Mouse (Mus musculus): ENCODE measurements around the gene Marcksl1. TPM values are rescaled to one million over a fixed set of nuclear protein-coding genes. Genes with fewer than 3 reads are reported as not detected.
A peak's percentile ranks its signal among the peaks of the same experiment; 100 is the strongest.

Marcksl1 gene
- total and polyA plus RNA-seq, 2 experiments from 2014 or later, result 1,438 to 1,620 TPM

DNA sequence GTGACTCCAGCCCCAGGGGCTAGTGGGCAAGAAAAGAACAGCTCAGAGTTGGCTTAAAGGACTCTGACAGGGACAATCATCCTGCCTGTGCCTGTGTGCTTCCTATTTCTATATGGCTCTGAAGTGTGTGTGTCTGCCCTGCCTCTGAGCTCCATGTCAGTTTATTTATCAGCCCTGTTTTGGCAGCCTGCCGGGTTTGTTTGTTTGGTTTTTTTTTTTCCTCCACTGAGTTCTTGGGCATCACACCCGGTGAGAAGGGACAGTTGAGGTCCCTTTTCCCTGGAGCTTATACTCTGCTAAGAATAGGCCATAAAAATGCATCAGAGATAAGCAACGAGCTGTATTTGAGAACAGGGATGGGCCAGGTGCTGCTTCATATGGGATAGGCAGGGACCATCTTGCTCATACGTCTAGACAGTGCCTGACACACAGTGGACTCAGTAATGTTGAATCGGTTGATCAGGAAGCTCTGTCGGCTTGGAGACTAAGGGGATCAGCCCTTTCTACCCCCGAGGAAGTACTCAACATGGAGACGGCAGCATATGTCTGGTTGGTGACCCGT lies 11.0 kb upstream of the Marcksl1 start:
- Histone ChIP-seq H3K36me3 (ENCODE audit: insufficient read depth, low read length) (no peaks in the 10 kb centered on the region), H3K27me3 (ENCODE audit: insufficient read depth, low read length) (no peaks in the 10 kb centered on the region), H3K9ac (replicated peaks; ENCODE audit: low read length) (no peak overlapping the region), H3K4me3 (ENCODE audit: low read length) (no peak overlapping the region), H3K4me2 (ENCODE audit: low read depth, low read length) (no peak overlapping the region), H3K9me3 (ENCODE audit: low read length) (no peaks in the 10 kb centered on the region), H3K4me1 (ENCODE audit: insufficient read depth, low read length) (no peaks in the 10 kb centered on the region), H3K27ac (no peak overlapping the region)
- no peak for ATAC-seq
- no peak for DNase-seq (ENCODE audit: low spot score)
- no peak for TF ChIP-seq CTCF (IDR thresholded peaks at IDR 0.05; ENCODE audit: low read depth)
- WGBS, result 63% methylated on average over 9 of the region's 9 CpGs

DNA sequence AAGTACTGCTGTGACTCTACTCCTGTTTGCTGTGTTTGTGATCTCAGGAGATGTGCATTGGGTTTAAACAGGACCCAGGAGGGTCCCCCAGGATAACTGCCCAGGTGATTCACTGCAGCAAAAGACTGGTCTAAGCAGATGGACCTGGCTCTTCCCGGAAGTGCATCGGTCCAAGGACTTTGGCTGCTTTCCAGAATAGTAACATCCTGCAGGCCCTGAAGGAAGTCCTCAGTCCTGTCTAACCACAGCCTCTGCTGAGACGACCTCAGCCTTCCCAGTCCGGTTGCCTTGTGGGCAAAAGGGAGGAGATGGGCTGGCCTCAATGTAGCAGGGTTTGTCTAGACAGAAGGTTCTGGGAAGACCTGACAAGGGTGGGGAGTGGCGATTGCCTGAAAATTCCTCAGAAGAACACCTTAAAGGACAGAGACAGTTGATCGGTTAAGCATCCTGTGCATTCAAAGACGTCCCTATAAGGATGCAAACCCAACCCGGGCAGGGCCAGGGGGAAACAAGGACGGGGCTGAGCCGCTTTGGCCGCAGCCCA lies 10.4 kb upstream of the Marcksl1 start:
- Histone ChIP-seq H3K4me3 (ENCODE audit: low read length) (no peak overlapping the region), H3K9ac (replicated peaks; ENCODE audit: low read length) (no peak overlapping the region), H3K9me3 (ENCODE audit: low read length) (no peaks in the 10 kb centered on the region), H3K4me2 (ENCODE audit: low read depth, low read length) (no peak overlapping the region), H3K27ac (no peak overlapping the region), H3K4me1 (ENCODE audit: insufficient read depth, low read length) (no peaks in the 10 kb centered on the region), H3K36me3 (ENCODE audit: insufficient read depth, low read length) (no peaks in the 10 kb centered on the region), H3K27me3 (ENCODE audit: insufficient read depth, low read length) (no peaks in the 10 kb centered on the region)
- TF ChIP-seq CTCF (IDR thresholded peaks at IDR 0.05; ENCODE audit: low read depth), result no peak
- 67% methylated on average over 11 of the region's 11 CpGs for WGBS
- no peak for ATAC-seq
- no peak for DNase-seq (ENCODE audit: low spot score)

DNA sequence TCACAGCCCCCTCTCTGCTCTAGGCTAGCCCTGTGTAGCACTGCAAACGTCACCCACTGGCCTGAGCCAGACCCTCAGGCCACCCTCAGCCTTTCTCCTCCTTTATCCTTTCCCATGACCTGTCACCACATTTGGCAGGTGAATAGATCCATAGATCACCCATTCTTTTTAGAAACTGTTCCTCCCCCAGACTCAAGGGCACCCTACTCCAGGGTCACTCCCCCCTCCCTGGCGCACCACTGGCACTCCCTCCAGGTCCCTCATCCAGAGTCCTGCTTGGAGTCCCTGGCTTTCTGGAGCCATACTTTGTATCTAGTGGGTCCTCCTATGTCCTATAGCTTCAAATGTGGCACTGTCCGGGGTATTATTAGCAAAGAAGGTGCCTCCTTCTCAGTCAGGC lies 7.9 kb upstream of the Marcksl1 start:
- no peak overlapping the region for H3K4me2 ChIP-seq (ENCODE audit: low read depth, low read length)
- peaks cover 8% of the 10 kb centered on the region; the same call in 1 of the 2 replicates for H3K4me1 ChIP-seq (ENCODE audit: insufficient read depth, low read length)
- H3K27ac ChIP-seq, result no peak overlapping the region
- H3K9me3 ChIP-seq (ENCODE audit: low read length), result no peaks in the 10 kb centered on the region
- no peaks in the 10 kb centered on the region for H3K27me3 ChIP-seq (ENCODE audit: insufficient read depth, low read length)
- ATAC-seq (no peak), DNase-seq (ENCODE audit: low spot score) (no peak)
- H3K4me3 ChIP-seq (ENCODE audit: low read length), result no peak overlapping the region
- 87% methylated on average over 3 of the region's 3 CpGs for WGBS
- H3K36me3 ChIP-seq (ENCODE audit: insufficient read depth, low read length), result no peaks in the 10 kb centered on the region
- TF ChIP-seq CTCF (IDR thresholded peaks at IDR 0.05; ENCODE audit: low read depth), result no peak
- no peak overlapping the region for H3K9ac ChIP-seq (replicated peaks; ENCODE audit: low read length)

DNA sequence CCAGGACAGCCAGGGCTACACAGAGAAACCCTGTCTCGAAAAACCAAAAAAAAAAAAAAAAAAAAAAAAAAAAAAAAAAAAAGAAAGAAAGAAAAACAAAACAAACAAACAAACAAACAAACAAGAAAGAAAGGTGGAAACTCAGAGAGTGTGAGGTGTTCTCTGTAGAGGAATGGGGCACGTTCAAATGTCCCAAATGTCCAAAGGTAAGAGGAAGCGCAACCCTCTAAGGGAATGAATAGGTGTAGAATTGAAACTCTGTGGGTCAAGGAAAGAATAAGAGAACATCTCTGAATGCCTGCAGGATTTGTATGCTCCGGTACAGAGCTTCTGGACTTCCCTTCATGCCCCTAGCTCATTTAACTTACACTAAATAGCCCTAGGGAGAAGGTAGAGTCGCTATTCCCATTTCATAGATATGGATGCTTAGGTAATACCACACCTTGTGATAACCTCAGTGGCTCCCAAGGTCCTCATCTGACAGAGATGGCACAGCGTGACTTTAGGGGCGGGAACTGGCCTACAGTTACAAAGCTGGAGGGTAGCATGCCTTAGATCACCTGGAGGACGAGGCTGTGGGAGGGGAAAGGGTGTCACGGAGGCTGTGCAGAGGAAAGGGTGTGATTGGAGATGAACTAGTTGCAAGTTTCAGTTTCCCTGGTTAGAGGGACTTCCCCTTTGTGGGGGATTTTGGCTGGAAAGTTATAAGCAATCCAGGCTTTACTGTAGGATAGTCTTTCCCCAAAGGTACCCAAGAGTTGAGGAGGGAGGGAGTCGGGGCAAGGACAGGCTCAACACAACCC lies 5.7 kb upstream of the Marcksl1 start:
- Histone ChIP-seq H3K4me3 (ENCODE audit: low read length) (no peak overlapping the region), H3K9ac (replicated peaks; ENCODE audit: low read length) (no peak overlapping the region), H3K4me2 (ENCODE audit: low read depth, low read length) (no peak overlapping the region), H3K27ac (no peak overlapping the region), H3K9me3 (ENCODE audit: low read length) (no peaks in the 10 kb centered on the region), H3K4me1 (ENCODE audit: insufficient read depth, low read length) (peaks cover 12% of the 10 kb centered on the region; the same call in 1 of the 2 replicates), H3K36me3 (ENCODE audit: insufficient read depth, low read length) (no peaks in the 10 kb centered on the region), H3K27me3 (ENCODE audit: insufficient read depth, low read length) (no peaks in the 10 kb centered on the region)
- ATAC-seq, result no peak
- WGBS, result 71% methylated on average over 9 of the region's 10 CpGs
- no peak for DNase-seq (ENCODE audit: low spot score)
- TF ChIP-seq CTCF (IDR thresholded peaks at IDR 0.05; ENCODE audit: low read depth), result no peak

DNA sequence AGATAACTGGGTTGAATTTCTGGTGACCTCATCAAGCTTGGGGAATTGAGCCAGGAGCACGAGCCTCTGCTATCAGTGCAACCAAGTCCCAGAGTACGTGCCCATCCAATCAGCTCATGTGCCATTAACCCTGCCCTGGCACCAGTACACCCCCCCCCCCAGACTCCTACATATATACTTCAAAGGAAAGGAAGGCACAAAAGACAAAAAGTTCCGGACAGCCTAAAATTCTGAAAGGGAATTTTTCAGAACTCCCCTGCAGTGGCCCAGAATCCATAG lies 5.2 kb upstream of the Marcksl1 start:
- no peak for TF ChIP-seq CTCF (IDR thresholded peaks at IDR 0.05; ENCODE audit: low read depth)
- no peak for ATAC-seq
- WGBS, result 57% methylated on average over 3 of the region's 3 CpGs

DNA sequence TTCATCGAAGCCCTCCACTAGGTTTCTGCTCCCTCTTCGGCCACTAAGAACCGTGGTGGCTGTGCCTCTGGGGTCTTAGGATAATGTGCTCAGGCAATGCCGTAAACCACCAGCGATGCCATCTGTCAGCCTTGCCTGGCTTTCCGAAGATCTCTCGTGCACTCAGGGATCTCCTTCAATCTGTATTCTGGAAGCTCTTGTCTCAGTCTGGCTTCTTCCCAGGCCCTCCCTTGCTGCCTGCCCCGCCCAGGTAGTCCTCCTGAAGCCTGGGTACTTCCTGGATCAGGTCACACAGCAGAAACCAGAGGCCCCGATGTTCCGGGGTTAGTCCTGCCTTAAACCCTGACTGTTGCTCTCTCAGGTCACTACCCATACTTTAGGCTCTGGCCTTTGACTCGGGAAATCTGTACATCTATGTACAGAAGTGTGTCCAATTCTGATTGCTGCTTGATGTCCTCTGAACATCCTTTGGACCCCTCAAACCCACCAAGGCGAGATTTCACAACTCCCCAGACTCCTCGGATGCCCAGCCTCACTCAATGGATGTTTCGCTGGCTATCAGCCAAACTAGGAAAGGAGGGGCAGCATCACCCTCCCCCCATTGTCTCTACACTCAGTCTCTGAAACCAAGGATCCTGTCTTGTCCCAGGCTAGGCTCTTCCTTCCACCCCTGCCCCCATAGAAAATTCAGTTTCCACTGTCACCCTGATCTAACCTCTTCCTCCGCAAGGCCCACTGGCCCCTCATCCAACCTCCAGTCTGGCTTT lies 4.4 kb upstream of the Marcksl1 start:
- no peak for ATAC-seq
- no peak for TF ChIP-seq CTCF (IDR thresholded peaks at IDR 0.05; ENCODE audit: low read depth)
- peak overlapping the region; percentile 54 for H3K27ac ChIP-seq
- WGBS, result 41% methylated on average over 15 of the region's 15 CpGs
- DNase-seq (ENCODE audit: low spot score), result peak; percentile 57
- H3K9me3 ChIP-seq (ENCODE audit: low read length), result no peaks in the 10 kb centered on the region
- no peaks in the 10 kb centered on the region for H3K27me3 ChIP-seq (ENCODE audit: insufficient read depth, low read length)
- H3K9ac ChIP-seq (replicated peaks; ENCODE audit: low read length), result no peak overlapping the region
- H3K4me2 ChIP-seq (ENCODE audit: low read depth, low read length), result no peak overlapping the region
- peaks cover 12% of the 10 kb centered on the region; the same call in 1 of the 2 replicates for H3K4me1 ChIP-seq (ENCODE audit: insufficient read depth, low read length)
- no peak overlapping the region for H3K4me3 ChIP-seq (ENCODE audit: low read length)
- no peaks in the 10 kb centered on the region for H3K36me3 ChIP-seq (ENCODE audit: insufficient read depth, low read length)

More for the DNA sequence above, 5.2 kb upstream of the Marcksl1 start:
- no peak for DNase-seq (ENCODE audit: low spot score)
- Histone ChIP-seq H3K4me3 (ENCODE audit: low read length) (no peak overlapping the region), H3K36me3 (ENCODE audit: insufficient read depth, low read length) (no peaks in the 10 kb centered on the region), H3K27ac (0 out of 2 replicates have a peak overlapping the region, but pooled peaks have one; percentile 20), H3K4me1 (ENCODE audit: insufficient read depth, low read length) (peaks cover 12% of the 10 kb centered on the region; the same call in 1 of the 2 replicates), H3K27me3 (ENCODE audit: insufficient read depth, low read length) (no peaks in the 10 kb centered on the region), H3K9me3 (ENCODE audit: low read length) (no peaks in the 10 kb centered on the region), H3K9ac (replicated peaks; ENCODE audit: low read length) (no peak overlapping the region), H3K4me2 (ENCODE audit: low read depth, low read length) (no peak overlapping the region)
